Mouse (Mus musculus): ENCODE data around the gene Cd300lf.

GRCm38 (mm10) chr11:115080886-115081285, 52.9 kb downstream of the Cd300lf start:
- TF ChIP-seq CTCF (conservative IDR thresholded peaks at IDR 0.05 in 1 of 2, IDR thresholded peaks at IDR 0.05 in 1 of 2; ENCODE audit: low read depth in 2 of 2, low read length in 2 of 2), result peak; percentile 97 to 99
- TF ChIP-seq POLR2A (IDR thresholded peaks at IDR 0.05; ENCODE audit: low read depth, low read length), result no peak
- TF ChIP-seq ZC3H11A (IDR thresholded peaks at IDR 0.05; ENCODE audit: low read depth, low read length), result peak; percentile 88
- no peak for TF ChIP-seq HCFC1 (IDR thresholded peaks at IDR 0.05; ENCODE audit: low read depth, low read length)
- no peak for TF ChIP-seq ZMIZ1 (IDR thresholded peaks at IDR 0.05; ENCODE audit: low read depth, low read length)
- TF ChIP-seq USF2 (conservative IDR thresholded peaks at IDR 0.05; ENCODE audit: low read depth, low read length), result no peak
- TF ChIP-seq CHD2 (IDR thresholded peaks at IDR 0.05; ENCODE audit: low read length), result no peak
- TF ChIP-seq RCOR1 (conservative IDR thresholded peaks at IDR 0.05; ENCODE audit: low read depth, low read length), result no peak
